Mouse (Mus musculus) layer of hippocampus, postnatal 10 days (tissue): ENCODE measurements around the gene Srp9. TPM values are rescaled to one million over a fixed set of nuclear protein-coding genes. Genes with fewer than 3 reads are reported as not detected.
A peak's percentile ranks its signal among the peaks of the same experiment; 100 is the strongest.

ENCODE experiments used
- DNase-seq, 2 experiments: peaks; one replicate each; pipeline ENCODE4 v3.0.0; 2021; ENCODE audit warnings: low spot score in 2 of 2
- long read RNA-seq: library from polyadenylated mRNA; stranded (forward); transcript quantifications from one replicate; pipeline ENCODE4 v2.0.0, GENCODE M21; 2023
- total RNA-seq, 2 experiments: library from RNA; stranded (reverse); gene quantifications; 2 replicates each; pipeline ENCODE4 v1.2.3; 2021

Gene Srp9
- 10 to 100 TPM; 54.4 to 59.7 TPM for total RNA-seq
- long read RNA-seq, transcript Srp9-202 (2 exons, 823 nt): minor isoform, 6 of 187 reads
- long read RNA-seq, transcript Srp9-201 (3 exons, 1,367 nt): major isoform, 180 of 187 reads
- long read RNA-seq, partial matches to known transcripts: 0 of 187 reads
- long read RNA-seq, other reads (novel, unspliced or antisense): 1 of 187 reads

GRCm38 (mm10) chr1:182124506-182124905 lies at the start of gene Srp9:
Srp9 (plus strand) TSS chr1:182124737.
- peak; percentile 97 to 99 for DNase-seq

- DNase-seq: no peak
These were observed 42.7 kb upstream of the Srp9 start for GRCm38 (mm10) chr1:182081744-182082419.

GRCm38 (mm10) chr1:182083459-182083858 lies 41.1 kb upstream of the Srp9 start:
- no peak for DNase-seq

GRCm38 (mm10) chr1:182086759-182087158 lies 37.8 kb upstream of the Srp9 start:
- peak; percentile 63 to 73 for DNase-seq

GRCm38 (mm10) chr1:182087351-182087750 lies 37.2 kb upstream of the Srp9 start:
- no peak for DNase-seq

GRCm38 (mm10) chr1:182087753-182088633 lies 36.5 kb upstream of the Srp9 start:
- DNase-seq: no peak

GRCm38 (mm10) chr1:182088844-182089418 lies 35.6 kb upstream of the Srp9 start:
- peak; percentile 34 to 43 for DNase-seq

GRCm38 (mm10) chr1:182089600-182090297 lies 34.8 kb upstream of the Srp9 start:
- DNase-seq: no peak

- no peak for DNase-seq
These were observed 34.2 kb upstream of the Srp9 start for GRCm38 (mm10) chr1:182090298-182090677.

GRCm38 (mm10) chr1:182091261-182091660 lies 33.3 kb upstream of the Srp9 start:
- DNase-seq: no peak

GRCm38 (mm10) chr1:182091746-182092412 lies 32.7 kb upstream of the Srp9 start:
- DNase-seq: no peak

- no peak for DNase-seq
These were observed 32.1 kb upstream of the Srp9 start for GRCm38 (mm10) chr1:182092413-182092800.

- DNase-seq: no peak
These were observed 31.1 kb upstream of the Srp9 start for GRCm38 (mm10) chr1:182093407-182093806.

GRCm38 (mm10) chr1:182094473-182095136 lies 29.9 kb upstream of the Srp9 start:
- DNase-seq: no peak

- peak in 1 of 2 experiments; percentile 49 for DNase-seq
These were observed 29.2 kb upstream of the Srp9 start for GRCm38 (mm10) chr1:182095240-182095741.

GRCm38 (mm10) chr1:182096707-182097106 lies 27.8 kb upstream of the Srp9 start:
- DNase-seq: no peak

- DNase-seq: no peak
These were observed 25.5 kb upstream of the Srp9 start for GRCm38 (mm10) chr1:182099062-182099461.

GRCm38 (mm10) chr1:182100403-182100802 lies 24.1 kb upstream of the Srp9 start:
- DNase-seq: no peak

GRCm38 (mm10) chr1:182101468-182101867 lies 23.1 kb upstream of the Srp9 start:
- no peak for DNase-seq

- DNase-seq: no peak
These were observed 21.8 kb upstream of the Srp9 start for GRCm38 (mm10) chr1:182102706-182103105.
